Mouse (Mus musculus) kidney, postnatal 0 days (tissue): ENCODE results near the gene Gfpt2. TPM values are rescaled to one million over a fixed set of nuclear protein-coding genes. Genes with fewer than 3 reads are reported as not detected.

Experiments
- ATAC-seq: fragments of 200-750 bp; cut with Nextera tagmentation; replicated peaks from 2 replicates; pipeline ENCODE4 v1.8.0; 2017; ENCODE audit warnings: low read depth, moderate number of reproducible peaks, moderate TSS enrichment, moderate library complexity; ENCODE audit not compliant: low FRiP score
- DNase-seq: peaks from one replicate; pipeline ENCODE4 v3.0.0-alpha.2; 2016; ENCODE audit warnings: low spot score
- H3K27ac ChIP-seq: fragments of 300-500 bp; sonication (generic); 2 replicates; pipeline ENCODE4 v1.5.1; 2014; ENCODE audit warnings: mild to moderate bottlenecking
- H3K27me3 ChIP-seq: fragments of 300-500 bp; sonication (generic); 2 replicates; pipeline ENCODE4 v1.6.1; 2014; ENCODE audit warnings: low read length, mixed read lengths; ENCODE audit not compliant: insufficient read depth
- H3K36me3 ChIP-seq: fragments of 300-500 bp; sonication (generic); 2 replicates; pipeline ENCODE4 v1.6.1; 2014; ENCODE audit warnings: low read length, mixed read lengths; ENCODE audit not compliant: insufficient read depth
- H3K4me1 ChIP-seq: fragments of 300-500 bp; sonication (generic); replicated peaks from 2 replicates; pipeline ENCODE4 v1.6.1; 2014; ENCODE audit warnings: antibody characterized with exemption, low read length, mixed read lengths; ENCODE audit not compliant: insufficient read depth
- H3K4me2 ChIP-seq: fragments of 300-500 bp; sonication (generic); 2 replicates; pipeline ENCODE4 v1.6.1; 2014; ENCODE audit warnings: mild to moderate bottlenecking, low read length, moderate library complexity, mixed read lengths
- H3K4me3 ChIP-seq: fragments of 300-500 bp; sonication (generic); replicated peaks from 2 replicates; pipeline ENCODE4 v1.5.1; 2014; ENCODE audit warnings: low read depth, low read length
- H3K9ac ChIP-seq: fragments of 300-500 bp; sonication (generic); 2 replicates; pipeline ENCODE4 v1.6.1; 2014; ENCODE audit warnings: low read depth, low read length
- H3K9me3 ChIP-seq: fragments of 300-500 bp; sonication (generic); replicated peaks from 2 replicates; pipeline ENCODE4 v1.6.1; 2016; ENCODE audit warnings: low read length, inconsistent platforms, mixed read lengths
- CTCF ChIP-seq: IDR thresholded peaks from 2 replicates; pipeline ENCODE4 v1.5.1; 2016; ENCODE audit warnings: antibody characterized with exemption, low read depth, mild to moderate bottlenecking, moderate library complexity
- WGBS: fragments of 180-500 bp; shearing (Covaris S2); extraction: QIAGEN DNeasy Blood & Tissue Kit; methylation state at CpG from one replicate; pipeline ENCODE4 v1.1.7; 2014; 5-methylcytosine and 5-hydroxymethylcytosine counted together
- polyA plus RNA-seq: library from polyadenylated mRNA; unstranded; fragments of >200 nt; fragmentation: Nextera tagmentation; extraction: Ambion mirVana; gene quantifications from 2 replicates; pipeline ENCODE4 v1.2.1, GENCODE M21; 2015

Gene Gfpt2
- polyA plus RNA-seq, 1 experiment from 2014 or later = 7.3 TPM

DNA sequence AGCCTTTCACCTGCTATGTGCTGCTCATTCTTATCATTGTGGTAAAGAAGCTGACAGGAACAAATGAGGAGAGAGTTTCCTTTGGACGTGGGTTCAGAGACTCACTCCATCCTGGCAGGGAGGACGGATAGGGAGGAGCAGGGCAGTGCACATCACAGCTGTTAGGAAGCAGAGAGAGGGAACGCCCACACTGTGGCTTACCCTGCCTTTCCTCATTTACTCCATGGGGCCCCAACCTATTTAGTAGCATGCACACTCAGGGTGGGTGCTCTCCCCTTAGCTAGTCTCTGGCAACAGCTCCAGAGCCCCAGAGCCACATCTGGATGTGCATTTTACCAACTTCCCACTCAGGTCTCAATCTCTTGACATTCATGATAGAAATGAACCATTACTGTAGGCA, 48.7 kb downstream of the Gfpt2 start:
- TF ChIP-seq CTCF = no peak
- Histone ChIP-seq H3K36me3 (no peaks in the 10 kb centered on the region), H3K27me3 (no peaks in the 10 kb centered on the region), H3K4me2 (no peak overlapping the region), H3K9ac (no peak overlapping the region), H3K27ac (no peak overlapping the region), H3K9me3 (no peaks in the 10 kb centered on the region), H3K4me1 (peaks cover 9% of the 10 kb centered on the region; the same call in 1 of the 2 replicates), H3K4me3 (no peak overlapping the region)
- DNase-seq = no peak
- 37% methylated on average over 3 of the region's 3 CpGs for WGBS
- no peak for ATAC-seq

DNA sequence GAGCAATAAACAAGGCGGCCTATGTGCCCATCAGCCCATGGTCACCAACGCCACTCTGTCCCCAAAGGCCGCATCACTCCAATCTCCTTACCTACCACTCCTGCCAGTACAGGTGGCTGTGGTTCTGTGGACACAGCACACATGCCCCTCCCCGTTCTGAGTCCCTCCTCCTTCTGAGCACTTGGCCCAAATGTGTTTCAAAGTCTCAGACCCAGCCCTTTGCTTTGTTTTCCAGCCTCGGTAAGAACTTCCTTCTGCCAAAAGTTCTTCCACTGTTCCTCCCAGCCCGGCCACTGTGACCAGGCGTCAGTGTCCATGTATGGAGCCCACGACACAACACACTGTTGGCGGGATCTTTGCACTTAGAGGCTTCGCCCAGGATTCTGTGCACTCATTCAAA, 50.3 kb downstream of the Gfpt2 start:
- Histone ChIP-seq H3K4me2 (no peak overlapping the region), H3K9ac (no peak overlapping the region), H3K4me3 (no peak overlapping the region), H3K9me3 (no peaks in the 10 kb centered on the region), H3K27me3 (no peaks in the 10 kb centered on the region), H3K27ac (no peak overlapping the region), H3K4me1 (peaks cover 19% of the 10 kb centered on the region), H3K36me3 (no peaks in the 10 kb centered on the region)
- ATAC-seq (no peak), DNase-seq (no peak)
- no peak for TF ChIP-seq CTCF
- 91% methylated on average over 10 of the region's 10 CpGs for WGBS

DNA sequence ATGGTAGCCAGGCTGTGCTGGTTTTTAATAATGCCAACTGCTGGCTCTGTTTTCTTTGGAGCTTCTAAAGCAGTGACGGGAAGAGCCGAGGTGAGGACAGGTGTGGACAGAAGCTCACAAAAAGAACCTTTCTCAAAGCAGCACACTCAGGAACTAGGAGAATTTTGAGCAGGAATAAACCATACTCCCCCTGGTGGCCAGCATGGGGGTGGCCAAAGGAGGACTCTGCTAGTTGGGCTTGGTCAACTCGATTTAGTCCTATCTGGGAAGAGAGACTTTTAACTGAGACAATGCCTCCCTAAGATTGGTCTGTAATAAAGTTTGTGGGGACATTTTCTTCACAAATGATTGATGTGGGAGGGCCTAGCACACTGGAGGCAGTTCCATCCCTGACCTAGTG, 51.0 kb downstream of the Gfpt2 start:
- H3K9ac ChIP-seq = no peak overlapping the region
- TF ChIP-seq CTCF = peak; percentile 87
- WGBS = 53% methylated on average over 3 of the region's 3 CpGs
- H3K27ac ChIP-seq = no peak overlapping the region
- 0 out of 2 replicates have a peak, but pooled peaks cover 3% of the 10 kb centered on the region for H3K36me3 ChIP-seq
- H3K27me3 ChIP-seq = no peaks in the 10 kb centered on the region
- no peak for ATAC-seq
- H3K9me3 ChIP-seq = no peaks in the 10 kb centered on the region
- DNase-seq = peak; percentile 77
- H3K4me3 ChIP-seq = no peak overlapping the region
- peaks cover 19% of the 10 kb centered on the region for H3K4me1 ChIP-seq
- no peak overlapping the region for H3K4me2 ChIP-seq

DNA sequence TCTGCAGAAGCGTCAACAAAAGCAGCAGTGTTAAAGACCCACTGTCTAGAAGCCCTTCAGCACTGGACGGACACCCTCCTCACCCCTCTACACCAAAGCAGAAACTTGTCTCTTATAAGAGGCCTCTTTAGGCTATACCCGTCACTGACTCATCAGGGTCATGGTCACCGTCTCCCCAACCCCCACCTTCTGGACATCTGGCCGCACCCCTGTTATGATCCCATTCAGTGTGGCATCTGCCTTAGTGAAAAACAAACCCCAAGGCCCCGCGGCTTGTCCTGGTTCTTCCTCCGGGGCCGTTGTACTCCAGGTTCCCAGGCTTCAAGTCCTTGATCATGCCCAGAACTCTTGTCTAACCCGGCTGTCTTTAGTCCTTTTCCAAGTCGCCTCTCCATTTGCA, 52.0 kb downstream of the Gfpt2 start:
- H3K9me3 ChIP-seq = no peaks in the 10 kb centered on the region
- H3K27ac ChIP-seq = peak overlapping the region; percentile 47
- no peak for ATAC-seq
- 0 out of 2 replicates have a peak, but pooled peaks cover 4% of the 10 kb centered on the region for H3K36me3 ChIP-seq
- H3K4me2 ChIP-seq = peak overlapping the region; percentile 94
- whole genome bisulfite sequencing = 38% methylated on average over 11 of the region's 11 CpGs
- H3K4me1 ChIP-seq = peaks cover 19% of the 10 kb centered on the region
- H3K9ac ChIP-seq = peak overlapping the region; percentile 90
- H3K27me3 ChIP-seq = no peaks in the 10 kb centered on the region
- peak overlapping the region; percentile 94 for H3K4me3 ChIP-seq
- no peak for DNase-seq
- TF ChIP-seq CTCF = no peak

DNA sequence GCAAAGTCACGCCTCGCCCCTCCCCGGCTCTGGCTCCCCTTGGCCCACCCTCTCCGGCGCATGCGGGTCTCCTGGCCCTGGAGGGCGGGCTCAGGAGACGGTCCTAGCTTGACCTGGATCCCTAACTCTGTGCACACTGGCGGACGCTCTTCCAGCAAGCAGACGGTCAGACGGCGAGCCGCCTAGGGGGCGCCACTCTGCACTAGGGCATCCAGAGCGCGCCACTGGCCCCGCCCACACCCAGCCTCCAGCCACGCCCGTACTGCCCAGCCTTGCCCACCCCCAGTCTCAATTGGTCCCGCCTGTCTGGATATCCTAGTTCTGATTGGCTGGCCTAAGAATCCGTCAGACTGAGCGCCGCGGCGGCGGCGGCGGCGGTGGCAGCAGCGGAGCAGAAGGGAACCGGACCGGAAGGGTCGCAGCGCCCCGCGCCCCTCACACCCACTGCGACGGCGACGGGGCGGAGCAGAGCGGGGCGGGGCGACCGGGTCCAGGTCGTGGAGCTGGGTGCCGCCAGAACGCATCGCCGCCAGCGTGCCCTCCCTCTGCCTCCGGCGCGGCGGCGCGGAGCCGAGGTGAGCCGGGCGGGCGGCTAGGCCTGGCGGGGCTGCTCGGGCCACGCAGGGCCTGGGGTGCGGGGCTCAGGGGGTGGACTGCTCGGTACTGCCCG, 52.6 kb downstream of the Gfpt2 start, which contains the start of gene Mapk9:
TSS of gene Mapk9 (plus strand) at position 351 of the 670 bp plus-strand sequence.
- peak within 1 kb of the TSS; percentile 89 for H3K27ac ChIP-seq
- peaks cover 19% of the 10 kb centered on the region for H3K4me1 ChIP-seq
- peaks cover 4% of the 10 kb centered on the region; the same call in 1 of the 2 replicates for H3K36me3 ChIP-seq
- peak; percentile 99 for DNase-seq
- under 1% methylated on average over 68 of the region's 68 CpGs for WGBS
- peak within 1 kb of the TSS; percentile 94 for H3K4me2 ChIP-seq
- no peaks in the 10 kb centered on the region for H3K27me3 ChIP-seq
- peak within 1 kb of the TSS; percentile 90 for H3K9ac ChIP-seq
- H3K4me3 ChIP-seq = peak within 1 kb of the TSS; percentile 94
- no peaks in the 10 kb centered on the region for H3K9me3 ChIP-seq
- TF ChIP-seq CTCF = peak; percentile 84
- ATAC-seq = peak; percentile 98

DNA sequence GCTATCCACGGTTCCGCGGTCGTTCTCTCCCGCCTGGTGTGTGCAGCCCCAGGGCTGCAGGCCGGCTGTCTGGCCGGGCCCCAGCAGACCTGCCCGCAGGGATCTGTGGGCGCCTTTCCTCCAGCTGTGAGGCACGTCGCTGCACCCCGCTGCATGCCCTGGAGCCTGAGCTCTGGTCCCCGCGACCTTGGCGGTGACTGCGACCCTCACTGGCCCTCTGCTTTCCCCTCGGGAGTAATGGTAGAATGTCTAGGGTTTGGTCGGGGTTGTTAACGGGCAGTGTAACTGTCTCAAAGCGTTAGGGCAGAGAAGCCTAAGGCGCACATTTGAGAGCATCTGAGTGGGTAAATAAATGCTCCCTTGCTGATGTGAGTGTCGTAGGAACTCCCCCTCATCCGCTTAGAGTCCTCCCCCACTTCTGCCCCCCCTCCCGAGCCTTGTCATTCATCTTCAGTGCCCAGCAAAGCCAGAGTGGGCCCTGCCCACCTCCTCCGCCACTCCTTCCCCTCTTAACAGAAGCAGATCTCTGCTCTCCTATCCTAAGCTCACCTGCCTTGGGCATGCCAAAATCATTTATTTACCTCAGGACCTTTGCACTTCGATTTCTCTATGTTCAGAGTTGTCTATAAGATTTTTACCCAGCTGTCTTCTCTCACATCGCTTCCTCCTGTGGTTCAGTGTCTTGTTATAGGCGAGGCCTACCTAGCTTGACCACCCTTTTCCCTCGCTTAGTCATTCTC, 53.3 kb downstream of the Gfpt2 start:
- H3K27me3 ChIP-seq = no peaks in the 10 kb centered on the region
- H3K9me3 ChIP-seq = no peaks in the 10 kb centered on the region
- H3K36me3 ChIP-seq = peaks cover 4% of the 10 kb centered on the region; the same call in 1 of the 2 replicates
- peak overlapping the region; percentile 90 for H3K9ac ChIP-seq
- TF ChIP-seq CTCF = no peak
- DNase-seq = peak; percentile 48
- ATAC-seq = no peak
- peak overlapping the region; percentile 94 for H3K4me2 ChIP-seq
- WGBS = 10% methylated on average over 29 of the region's 29 CpGs
- H3K4me1 ChIP-seq = peaks cover 19% of the 10 kb centered on the region
- H3K4me3 ChIP-seq = peak overlapping the region; percentile 94
- peak overlapping the region; percentile 89 for H3K27ac ChIP-seq
